Mouse (Mus musculus) forebrain, postnatal 0 days (tissue): Measurements from ENCODE around the gene Sult6b2. TPM values are rescaled to one million over a fixed set of nuclear protein-coding genes. Genes with fewer than 3 reads are reported as not detected.

Source experiments
- ATAC-seq: fragments of 200-750 bp; cut with Nextera tagmentation; 2 replicates; pipeline ENCODE4 v1.8.0; 2017; ENCODE audit warnings: mild to moderate bottlenecking, moderate library complexity
- DNase-seq: peaks from one replicate; pipeline ENCODE4 v3.0.0-alpha.2; 2015
- H3K27ac ChIP-seq: fragments of 300-500 bp; sonication (generic); 2 replicates; pipeline ENCODE4 v1.5.1; 2014; ENCODE audit warnings: low read depth, mild to moderate bottlenecking, antibody characterized with exemption, low read length, moderate library complexity, mixed read lengths
- H3K27me3 ChIP-seq: fragments of 300-500 bp; sonication (generic); 2 replicates; pipeline ENCODE4 v1.6.1; 2014; ENCODE audit warnings: mild to moderate bottlenecking, low read length, mixed read lengths; ENCODE audit not compliant: insufficient read depth
- H3K36me3 ChIP-seq: fragments of 300-500 bp; sonication (generic); 2 replicates; pipeline ENCODE4 v1.6.1; 2014; ENCODE audit warnings: mild to moderate bottlenecking, moderate library complexity; ENCODE audit not compliant: insufficient read depth
- H3K4me1 ChIP-seq: fragments of 300-500 bp; sonication (generic); 2 replicates; pipeline ENCODE4 v1.6.1; 2014; ENCODE audit warnings: antibody characterized with exemption; ENCODE audit not compliant: insufficient read depth
- H3K4me2 ChIP-seq: fragments of 300-500 bp; sonication (generic); 2 replicates; pipeline ENCODE4 v1.6.1; 2014; ENCODE audit warnings: low read depth, mild to moderate bottlenecking, moderate library complexity
- H3K4me3 ChIP-seq: fragments of 300-500 bp; sonication (generic); 2 replicates; pipeline ENCODE4 v1.5.1; 2014; ENCODE audit warnings: low read depth, low read length, mixed read lengths
- H3K9ac ChIP-seq: fragments of 300-500 bp; sonication (generic); 2 replicates; pipeline ENCODE4 v1.6.1; 2014; ENCODE audit warnings: mild to moderate bottlenecking
- H3K9me3 ChIP-seq: fragments of 300-500 bp; sonication (generic); 2 replicates; pipeline ENCODE4 v1.6.1; 2016; ENCODE audit warnings: low read length
- CTCF ChIP-seq: sonication (generic); IDR thresholded peaks from 2 replicates; pipeline ENCODE4 v1.5.1; 2016; ENCODE audit warnings: antibody characterized with exemption, control low read depth, low read depth
- WGBS: fragments of 180-500 bp; shearing (Covaris S2); extraction: QIAGEN DNeasy Blood & Tissue Kit; methylation state at CpG from one replicate; pipeline ENCODE4 v1.1.7; 2014; 5-methylcytosine and 5-hydroxymethylcytosine counted together
- polyA plus RNA-seq: library from polyadenylated mRNA; unstranded; fragments of >200 nt; fragmentation: Nextera tagmentation; extraction: Ambion mirVana; gene quantifications from 2 replicates; pipeline ENCODE4 v1.2.1, GENCODE M21; 2015
- total RNA-seq: library from RNA; depleted of rRNA; stranded (reverse); fragments of >200 nt; gene quantifications from 2 replicates; pipeline ENCODE4 v1.2.3, GENCODE M21; 2014

The Sult6b2 gene
- total and polyA plus RNA-seq, 2 experiments from 2014 or later, result 0.05 to 0.12 TPM

GRCm38 (mm10) chr6:142844061-142844460, 39.8 kb upstream of the Sult6b2 start:
- Histone ChIP-seq H3K4me1 (no peaks in the 10 kb centered on the region), H3K27me3 (no peaks in the 10 kb centered on the region), H3K27ac (no peak overlapping the region), H3K4me3 (no peak overlapping the region), H3K36me3 (no peaks in the 10 kb centered on the region), H3K9ac (no peak overlapping the region), H3K9me3 (no peaks in the 10 kb centered on the region), H3K4me2 (no peak overlapping the region)
- DNase-seq (no peak), ATAC-seq (no peak)
- TF ChIP-seq CTCF, result no peak
- WGBS, result 89% methylated on average over 4 of the region's 4 CpGs

GRCm38 (mm10) chr6:142838501-142838900, 34.2 kb upstream of the Sult6b2 start:
- Histone ChIP-seq H3K27ac (no peak overlapping the region), H3K27me3 (no peaks in the 10 kb centered on the region), H3K36me3 (no peaks in the 10 kb centered on the region), H3K9ac (no peak overlapping the region), H3K4me3 (no peak overlapping the region), H3K9me3 (no peaks in the 10 kb centered on the region), H3K4me1 (no peaks in the 10 kb centered on the region), H3K4me2 (no peak overlapping the region)
- DNase-seq (no peak), ATAC-seq (no peak)
- TF ChIP-seq CTCF, result no peak
- WGBS, result 87% methylated on average over 1 of the region's 1 CpGs

- H3K4me2 ChIP-seq, result no peak overlapping the region
- DNase-seq (no peak), ATAC-seq (no peak)
- H3K4me3 ChIP-seq, result no peak overlapping the region
- H3K9ac ChIP-seq, result no peak overlapping the region
- H3K27ac ChIP-seq, result no peak overlapping the region
- H3K4me1 ChIP-seq, result no peaks in the 10 kb centered on the region; the same call in 1 of the 2 replicates
- no peaks in the 10 kb centered on the region for H3K9me3 ChIP-seq
- H3K27me3 ChIP-seq, result no peaks in the 10 kb centered on the region
- 85% methylated on average over 9 of the region's 9 CpGs for WGBS
- no peaks in the 10 kb centered on the region for H3K36me3 ChIP-seq
- TF ChIP-seq CTCF, result no peak
Measured at GRCm38 (mm10) chr6:142837326-142837725, 33.0 kb upstream of the Sult6b2 start.

GRCm38 (mm10) chr6:142835726-142836125, 31.4 kb upstream of the Sult6b2 start:
- ATAC-seq, result peak; percentile 88
- Histone ChIP-seq H3K4me3 (no peak overlapping the region), H3K9ac (no peak overlapping the region), H3K27me3 (no peaks in the 10 kb centered on the region), H3K27ac (no peak overlapping the region), H3K9me3 (no peaks in the 10 kb centered on the region), H3K4me1 (no peaks in the 10 kb centered on the region; the same call in 1 of the 2 replicates), H3K36me3 (no peaks in the 10 kb centered on the region), H3K4me2 (no peak overlapping the region)
- peak; percentile 39 for DNase-seq
- no peak for TF ChIP-seq CTCF
- 55% methylated on average over 18 of the region's 18 CpGs for WGBS

GRCm38 (mm10) chr6:142834911-142835310, 30.6 kb upstream of the Sult6b2 start:
- WGBS, result 77% methylated on average over 4 of the region's 4 CpGs

GRCm38 (mm10) chr6:142831706-142832105, 27.4 kb upstream of the Sult6b2 start:
- H3K27ac ChIP-seq, result no peak overlapping the region
- H3K4me3 ChIP-seq, result no peak overlapping the region
- H3K36me3 ChIP-seq, result 0 out of 2 replicates have a peak, but pooled peaks cover 8% of the 10 kb centered on the region
- no peak overlapping the region for H3K9ac ChIP-seq
- DNase-seq (no peak), ATAC-seq (no peak)
- no peaks in the 10 kb centered on the region for H3K27me3 ChIP-seq
- TF ChIP-seq CTCF, result no peak
- H3K4me1 ChIP-seq, result no peaks in the 10 kb centered on the region; the same call in 1 of the 2 replicates
- H3K4me2 ChIP-seq, result no peak overlapping the region
- WGBS, result 90% methylated on average over 3 of the region's 3 CpGs
- H3K9me3 ChIP-seq, result no peaks in the 10 kb centered on the region

More at GRCm38 (mm10) chr6:142834911-142835310, 30.6 kb upstream of the Sult6b2 start:
- no peak overlapping the region for H3K9ac ChIP-seq
- no peak for TF ChIP-seq CTCF
- no peak overlapping the region for H3K4me2 ChIP-seq
- H3K9me3 ChIP-seq, result no peaks in the 10 kb centered on the region
- H3K36me3 ChIP-seq, result no peaks in the 10 kb centered on the region
- ATAC-seq (no peak), DNase-seq (no peak)
- no peak overlapping the region for H3K4me3 ChIP-seq
- no peak overlapping the region for H3K27ac ChIP-seq
- no peaks in the 10 kb centered on the region for H3K27me3 ChIP-seq
- H3K4me1 ChIP-seq, result no peaks in the 10 kb centered on the region; the same call in 1 of the 2 replicates

GRCm38 (mm10) chr6:142831243-142831642, 26.9 kb upstream of the Sult6b2 start:
- Histone ChIP-seq H3K27me3 (no peaks in the 10 kb centered on the region), H3K4me3 (no peak overlapping the region), H3K27ac (no peak overlapping the region), H3K4me2 (no peak overlapping the region), H3K36me3 (0 out of 2 replicates have a peak, but pooled peaks cover 8% of the 10 kb centered on the region), H3K9ac (no peak overlapping the region), H3K9me3 (no peaks in the 10 kb centered on the region), H3K4me1 (no peaks in the 10 kb centered on the region; the same call in 1 of the 2 replicates)
- ATAC-seq, result no peak
- peak; percentile 26 for TF ChIP-seq CTCF
- WGBS, result 72% methylated on average over 8 of the region's 8 CpGs
- DNase-seq, result no peak

- H3K4me3 ChIP-seq, result no peak overlapping the region
- no peak overlapping the region for H3K9ac ChIP-seq
- no peaks in the 10 kb centered on the region for H3K9me3 ChIP-seq
- ATAC-seq (no peak), DNase-seq (no peak)
- WGBS, result 94% methylated on average over 3 of the region's 3 CpGs
- H3K4me2 ChIP-seq, result no peak overlapping the region
- TF ChIP-seq CTCF, result no peak
- no peak overlapping the region for H3K27ac ChIP-seq
- 0 out of 2 replicates have a peak, but pooled peaks cover 8% of the 10 kb centered on the region for H3K36me3 ChIP-seq
- H3K27me3 ChIP-seq, result no peaks in the 10 kb centered on the region
- H3K4me1 ChIP-seq, result no peaks in the 10 kb centered on the region; the same call in 1 of the 2 replicates
Measured at GRCm38 (mm10) chr6:142830221-142830620, 25.9 kb upstream of the Sult6b2 start.
